Mouse (Mus musculus) heart, embryonic 15.5 days (tissue): Measurements from ENCODE around the gene Cep128. TPM values are rescaled to one million over a fixed set of nuclear protein-coding genes. Genes with fewer than 3 reads are reported as not detected.

Source experiments
- ATAC-seq: fragments of 200-750 bp; cut with Nextera tagmentation; replicated peaks from 2 replicates; pipeline ENCODE4 v1.8.0; 2017; ENCODE audit warnings: low read depth, moderate TSS enrichment; ENCODE audit not compliant: insufficient number of reproducible peaks, insufficient read depth, low FRiP score
- H3K27ac ChIP-seq: fragments of 300-500 bp; sonication (generic); 2 replicates; pipeline ENCODE4 v1.5.1; 2015; ENCODE audit warnings: mild to moderate bottlenecking, inconsistent platforms
- H3K27me3 ChIP-seq: fragments of 300-500 bp; sonication (generic); 2 replicates; pipeline ENCODE4 v1.6.1; 2015; ENCODE audit warnings: inconsistent platforms
- H3K36me3 ChIP-seq: fragments of 300-500 bp; sonication (generic); 2 replicates; pipeline ENCODE4 v1.6.1; 2015; ENCODE audit warnings: mild to moderate bottlenecking, inconsistent platforms
- H3K4me1 ChIP-seq: fragments of 300-500 bp; sonication (generic); replicated peaks from 2 replicates; pipeline ENCODE4 v1.6.1; 2015; ENCODE audit warnings: inconsistent platforms
- H3K4me2 ChIP-seq: fragments of 300-500 bp; sonication (generic); 2 replicates; pipeline ENCODE4 v1.6.1; 2015; ENCODE audit warnings: inconsistent platforms, mild to moderate bottlenecking, moderate library complexity
- H3K4me3 ChIP-seq: fragments of 300-500 bp; sonication (generic); 2 replicates; pipeline ENCODE4 v1.5.1; 2015; ENCODE audit warnings: mild to moderate bottlenecking, inconsistent platforms
- H3K9ac ChIP-seq: fragments of 300-500 bp; sonication (generic); 2 replicates; pipeline ENCODE4 v1.6.1; 2015; ENCODE audit warnings: mild to moderate bottlenecking, inconsistent platforms
- H3K9me3 ChIP-seq: fragments of 300-500 bp; sonication (generic); replicated peaks from 2 replicates; pipeline ENCODE4 v1.6.1; 2016; ENCODE audit warnings: inconsistent platforms
- WGBS: fragments of 180-500 bp; shearing (Covaris S2); methylation state at CpG from one replicate; pipeline ENCODE4 v1.1.7; 2015; ENCODE audit warnings: mixed read lengths; 5-methylcytosine and 5-hydroxymethylcytosine counted together
- polyA plus RNA-seq: library from polyadenylated mRNA; unstranded; fragments of >200 nt; fragmentation: Nextera tagmentation; extraction: Ambion mirVana; gene quantifications from 2 replicates; pipeline ENCODE4 v1.2.1, GENCODE M21; 2015

The Cep128 gene
- polyA plus RNA-seq, 1 experiment from 2014 or later = 10.2 TPM

- Histone ChIP-seq H3K27ac (no peak overlapping the region), H3K36me3 (no peaks in the 10 kb centered on the region), H3K9ac (no peak overlapping the region), H3K9me3 (no peaks in the 10 kb centered on the region), H3K4me3 (no peak overlapping the region), H3K4me2 (no peak overlapping the region), H3K4me1 (no peaks in the 10 kb centered on the region), H3K27me3 (no peaks in the 10 kb centered on the region)
- 75% methylated on average over 4 of the region's 4 CpGs for WGBS
- no peak for ATAC-seq
These were observed 295.9 kb downstream of the Cep128 start for GRCm38 (mm10) chr12:91088271-91088670.

GRCm38 (mm10) chr12:91085967-91086366 is 298.2 kb downstream of the Cep128 start:
- Histone ChIP-seq H3K27me3 (no peaks in the 10 kb centered on the region), H3K4me2 (no peak overlapping the region), H3K27ac (no peak overlapping the region), H3K4me3 (no peak overlapping the region), H3K36me3 (no peaks in the 10 kb centered on the region), H3K9ac (no peak overlapping the region), H3K9me3 (no peaks in the 10 kb centered on the region), H3K4me1 (0 out of 2 replicates have a peak, but pooled peaks cover 5% of the 10 kb centered on the region)
- no peak for ATAC-seq
- 93% methylated on average over 9 of the region's 9 CpGs for WGBS

- no peak overlapping the region for H3K9ac ChIP-seq
- 84% methylated on average over 5 of the region's 5 CpGs for WGBS
- no peak overlapping the region for H3K4me2 ChIP-seq
These were observed 308.6 kb downstream of the Cep128 start for GRCm38 (mm10) chr12:91075600-91075999.

DNA sequence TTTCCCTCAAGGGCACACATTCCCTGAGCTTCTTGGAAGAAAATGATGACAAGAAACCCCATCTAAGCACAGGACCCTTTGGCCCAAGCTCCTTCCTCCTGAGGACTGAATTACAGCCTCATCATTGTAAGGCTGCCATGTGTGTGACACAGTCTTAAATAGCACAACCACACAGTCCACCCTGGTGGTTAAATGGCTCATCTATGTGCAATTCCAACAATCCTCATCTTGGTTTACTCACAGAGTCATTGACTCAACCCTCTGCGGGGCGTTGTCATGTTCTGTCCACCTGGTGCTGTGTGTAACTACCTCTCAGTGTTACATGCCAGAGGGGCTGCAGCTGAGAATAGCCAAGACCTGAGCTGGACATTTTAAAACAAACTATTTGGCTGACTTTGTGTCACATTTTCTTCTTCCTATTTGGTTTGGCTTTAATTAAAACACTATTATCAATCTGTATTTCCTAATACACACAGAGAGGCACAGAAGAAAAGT is 313.6 kb downstream of the Cep128 start:
- H3K4me3 ChIP-seq = no peak overlapping the region
- H3K27me3 ChIP-seq = no peaks in the 10 kb centered on the region
- ATAC-seq = no peak
- no peak overlapping the region for H3K4me2 ChIP-seq
- H3K36me3 ChIP-seq = no peaks in the 10 kb centered on the region
- H3K4me1 ChIP-seq = no peaks in the 10 kb centered on the region
- H3K9ac ChIP-seq = no peak overlapping the region
- 88% methylated on average over 2 of the region's 2 CpGs for WGBS
- no peaks in the 10 kb centered on the region for H3K9me3 ChIP-seq
- H3K27ac ChIP-seq = no peak overlapping the region

More at GRCm38 (mm10) chr12:91075600-91075999, 308.6 kb downstream of the Cep128 start:
- Histone ChIP-seq H3K9me3 (no peaks in the 10 kb centered on the region), H3K4me1 (no peaks in the 10 kb centered on the region), H3K27ac (no peak overlapping the region), H3K4me3 (no peak overlapping the region), H3K36me3 (no peaks in the 10 kb centered on the region), H3K27me3 (no peaks in the 10 kb centered on the region)
- ATAC-seq = no peak

- 90% methylated on average over 2 of the region's 2 CpGs for WGBS
These were observed 317.1 kb downstream of the Cep128 start for GRCm38 (mm10) chr12:91067083-91067441.

DNA sequence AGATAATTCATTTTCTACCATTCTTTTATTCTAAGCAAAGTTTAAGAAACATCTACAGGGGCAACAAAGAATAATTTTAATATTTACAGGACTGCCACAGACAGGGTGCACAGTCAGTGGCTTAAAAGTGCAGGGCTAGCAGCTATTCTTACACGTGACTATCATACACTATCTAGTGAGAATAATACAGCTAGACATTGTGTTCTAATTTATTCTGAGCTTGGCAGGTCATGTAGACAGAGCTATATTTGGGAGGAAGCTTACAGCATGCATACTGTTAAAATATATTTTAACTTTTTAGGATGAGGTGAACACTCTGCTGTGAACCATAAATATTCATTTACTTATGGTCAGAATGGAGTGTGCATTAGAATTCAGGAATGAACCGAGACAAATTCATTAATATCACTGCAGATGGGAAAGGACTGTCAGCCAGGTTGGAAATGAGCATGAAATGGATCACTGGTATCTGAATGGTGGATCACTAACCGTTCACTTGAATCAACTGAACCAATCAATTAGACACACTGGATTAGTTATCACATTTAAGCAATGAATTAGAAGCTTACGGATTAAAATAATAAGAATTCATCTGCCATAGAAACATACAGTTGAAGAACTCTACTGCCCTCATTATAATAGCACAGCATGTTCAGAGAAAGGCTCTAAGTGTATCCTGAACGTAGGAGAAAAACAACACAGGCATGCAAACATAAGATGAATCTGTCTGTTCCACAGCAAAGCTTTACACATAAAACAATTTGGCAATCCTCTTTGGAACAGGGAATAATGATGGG is 317.7 kb downstream of the Cep128 start:
- no peak overlapping the region for H3K4me2 ChIP-seq
- peaks cover 10% of the 10 kb centered on the region for H3K4me1 ChIP-seq
- H3K4me3 ChIP-seq = no peak overlapping the region
- H3K27me3 ChIP-seq = no peaks in the 10 kb centered on the region
- H3K27ac ChIP-seq = no peak overlapping the region
- WGBS = 77% methylated on average over 5 of the region's 5 CpGs
- no peaks in the 10 kb centered on the region for H3K36me3 ChIP-seq
- no peaks in the 10 kb centered on the region for H3K9me3 ChIP-seq
- no peak for ATAC-seq
- no peak overlapping the region for H3K9ac ChIP-seq

More at GRCm38 (mm10) chr12:91067083-91067441, 317.1 kb downstream of the Cep128 start:
- Histone ChIP-seq H3K9me3 (no peaks in the 10 kb centered on the region), H3K4me1 (peaks cover 10% of the 10 kb centered on the region), H3K4me2 (no peak overlapping the region), H3K36me3 (no peaks in the 10 kb centered on the region), H3K9ac (no peak overlapping the region), H3K27me3 (no peaks in the 10 kb centered on the region), H3K4me3 (no peak overlapping the region), H3K27ac (no peak overlapping the region)
- no peak for ATAC-seq

DNA sequence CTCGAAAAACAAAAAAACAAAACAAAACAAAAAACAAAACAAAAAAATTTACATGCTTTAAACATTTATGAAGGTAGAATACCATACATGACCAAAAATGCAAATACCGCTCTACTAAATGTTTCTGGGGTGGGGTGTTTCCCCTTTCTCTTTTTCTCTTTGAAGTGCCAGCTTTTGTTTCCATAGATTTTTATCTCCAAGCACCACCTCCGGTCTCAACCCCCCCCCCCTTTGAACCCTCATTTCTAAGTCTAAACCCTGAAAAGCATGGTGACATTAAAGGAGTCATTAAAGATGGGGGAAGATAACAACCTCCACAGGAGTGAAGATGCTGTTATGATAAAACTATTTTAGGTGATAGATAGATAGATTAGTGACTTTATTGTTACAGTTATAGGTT is 318.8 kb downstream of the Cep128 start:
- Histone ChIP-seq H3K27ac (no peak overlapping the region), H3K27me3 (no peaks in the 10 kb centered on the region), H3K4me1 (peaks cover 10% of the 10 kb centered on the region), H3K4me2 (no peak overlapping the region), H3K9me3 (no peaks in the 10 kb centered on the region), H3K9ac (no peak overlapping the region), H3K36me3 (no peaks in the 10 kb centered on the region), H3K4me3 (no peak overlapping the region)
- ATAC-seq = no peak
- 86% methylated on average over 3 of the region's 3 CpGs for WGBS

GRCm38 (mm10) chr12:91064368-91064999 is 319.7 kb downstream of the Cep128 start:
- H3K4me1 ChIP-seq = peaks cover 10% of the 10 kb centered on the region
- ATAC-seq = no peak
- H3K36me3 ChIP-seq = no peaks in the 10 kb centered on the region
- peak overlapping the region; percentile 76 for H3K27ac ChIP-seq
- H3K9me3 ChIP-seq = no peaks in the 10 kb centered on the region
- no peak overlapping the region for H3K9ac ChIP-seq
- no peaks in the 10 kb centered on the region for H3K27me3 ChIP-seq
- H3K4me2 ChIP-seq = no peak overlapping the region
- H3K4me3 ChIP-seq = no peak overlapping the region

- H3K4me3 ChIP-seq = no peak overlapping the region
- no peak overlapping the region for H3K9ac ChIP-seq
- no peak overlapping the region for H3K4me2 ChIP-seq
- H3K27me3 ChIP-seq = no peaks in the 10 kb centered on the region
- 36% methylated on average over 4 of the region's 4 CpGs for WGBS
- H3K36me3 ChIP-seq = no peaks in the 10 kb centered on the region
- ATAC-seq = peak; percentile 86
- peak overlapping the region; percentile 76 for H3K27ac ChIP-seq
- H3K9me3 ChIP-seq = no peaks in the 10 kb centered on the region
- H3K4me1 ChIP-seq = peaks cover 10% of the 10 kb centered on the region
These were observed 320.7 kb downstream of the Cep128 start for GRCm38 (mm10) chr12:91063337-91064015.

- Histone ChIP-seq H3K4me2 (no peak overlapping the region), H3K27ac (peak overlapping the region; percentile 76), H3K4me3 (no peak overlapping the region), H3K36me3 (no peaks in the 10 kb centered on the region), H3K9ac (no peak overlapping the region), H3K9me3 (no peaks in the 10 kb centered on the region), H3K27me3 (no peaks in the 10 kb centered on the region), H3K4me1 (peaks cover 10% of the 10 kb centered on the region)
- 82% methylated on average over 4 of the region's 4 CpGs for WGBS
- no peak for ATAC-seq
These were observed 321.5 kb downstream of the Cep128 start for GRCm38 (mm10) chr12:91062681-91063080.

GRCm38 (mm10) chr12:91059704-91060318 is 324.4 kb downstream of the Cep128 start:
- WGBS = 88% methylated on average over 12 of the region's 12 CpGs

More at GRCm38 (mm10) chr12:91059704-91060318, 324.4 kb downstream of the Cep128 start:
- H3K4me3 ChIP-seq = no peak overlapping the region
- no peaks in the 10 kb centered on the region for H3K36me3 ChIP-seq
- ATAC-seq = no peak
- peaks cover 10% of the 10 kb centered on the region for H3K4me1 ChIP-seq
- no peak overlapping the region for H3K9ac ChIP-seq
- no peak overlapping the region for H3K27ac ChIP-seq
- no peak overlapping the region for H3K4me2 ChIP-seq
- H3K27me3 ChIP-seq = no peaks in the 10 kb centered on the region
- no peaks in the 10 kb centered on the region for H3K9me3 ChIP-seq
